Mouse (Mus musculus): Measurements from ENCODE around the gene Tlk2.

Tlk2 gene

GRCm38 (mm10) chr11:105164516-105165510 is 13.8 kb upstream of the Tlk2 start:
- no peak for DNase-seq

- DNase-seq = no peak
These were observed 11.8 kb upstream of the Tlk2 start for GRCm38 (mm10) chr11:105166780-105167179.

GRCm38 (mm10) chr11:105179523-105179922 is 916 bp downstream of the Tlk2 start:
- peak; percentile 48 for DNase-seq

- peak; percentile 26 for DNase-seq
These were observed 2.0 kb downstream of the Tlk2 start for GRCm38 (mm10) chr11:105180471-105181091.

GRCm38 (mm10) chr11:105181126-105181637 is 2.6 kb downstream of the Tlk2 start:
- DNase-seq = peak; percentile 93

- peak; percentile 20 for DNase-seq
These were observed 3.3 kb downstream of the Tlk2 start for GRCm38 (mm10) chr11:105181689-105182460.

- no peak for DNase-seq
These were observed 3.9 kb downstream of the Tlk2 start for GRCm38 (mm10) chr11:105182461-105182855.

GRCm38 (mm10) chr11:105184678-105185077 is 6.1 kb downstream of the Tlk2 start:
- DNase-seq = no peak

- no peak for DNase-seq
These were observed 13.6 kb downstream of the Tlk2 start for GRCm38 (mm10) chr11:105192186-105192585.

- no peak for DNase-seq
These were observed 18.5 kb downstream of the Tlk2 start for GRCm38 (mm10) chr11:105196893-105197662.

- DNase-seq = peak; percentile 38
These were observed 23.8 kb downstream of the Tlk2 start for GRCm38 (mm10) chr11:105202403-105202802.

GRCm38 (mm10) chr11:105210007-105210406 is 31.4 kb downstream of the Tlk2 start:
- DNase-seq = no peak

GRCm38 (mm10) chr11:105214257-105214656 is 35.6 kb downstream of the Tlk2 start:
- peak; percentile 19 for DNase-seq

GRCm38 (mm10) chr11:105217771-105218170 is 39.2 kb downstream of the Tlk2 start:
- DNase-seq = peak; percentile 4

GRCm38 (mm10) chr11:105234501-105234900 is 55.9 kb downstream of the Tlk2 start:
- no peak for DNase-seq

- peak; percentile 38 for DNase-seq
These were observed 62.4 kb downstream of the Tlk2 start for GRCm38 (mm10) chr11:105240991-105241390.

GRCm38 (mm10) chr11:105246369-105246768 is 67.8 kb downstream of the Tlk2 start:
- DNase-seq = peak; percentile 20

- no peak for DNase-seq
These were observed 68.2 kb downstream of the Tlk2 start for GRCm38 (mm10) chr11:105246785-105247184.

- DNase-seq = peak; percentile 18
These were observed 68.7 kb downstream of the Tlk2 start for GRCm38 (mm10) chr11:105247321-105247720.

- no peak for DNase-seq
These were observed 81.1 kb downstream of the Tlk2 start for GRCm38 (mm10) chr11:105259733-105260132.

GRCm38 (mm10) chr11:105261116-105261515 is 82.5 kb downstream of the Tlk2 start:
- no peak for DNase-seq
